15 mouse cellular contexts compared by ENCODE assay signal in the genomic region with DNA sequence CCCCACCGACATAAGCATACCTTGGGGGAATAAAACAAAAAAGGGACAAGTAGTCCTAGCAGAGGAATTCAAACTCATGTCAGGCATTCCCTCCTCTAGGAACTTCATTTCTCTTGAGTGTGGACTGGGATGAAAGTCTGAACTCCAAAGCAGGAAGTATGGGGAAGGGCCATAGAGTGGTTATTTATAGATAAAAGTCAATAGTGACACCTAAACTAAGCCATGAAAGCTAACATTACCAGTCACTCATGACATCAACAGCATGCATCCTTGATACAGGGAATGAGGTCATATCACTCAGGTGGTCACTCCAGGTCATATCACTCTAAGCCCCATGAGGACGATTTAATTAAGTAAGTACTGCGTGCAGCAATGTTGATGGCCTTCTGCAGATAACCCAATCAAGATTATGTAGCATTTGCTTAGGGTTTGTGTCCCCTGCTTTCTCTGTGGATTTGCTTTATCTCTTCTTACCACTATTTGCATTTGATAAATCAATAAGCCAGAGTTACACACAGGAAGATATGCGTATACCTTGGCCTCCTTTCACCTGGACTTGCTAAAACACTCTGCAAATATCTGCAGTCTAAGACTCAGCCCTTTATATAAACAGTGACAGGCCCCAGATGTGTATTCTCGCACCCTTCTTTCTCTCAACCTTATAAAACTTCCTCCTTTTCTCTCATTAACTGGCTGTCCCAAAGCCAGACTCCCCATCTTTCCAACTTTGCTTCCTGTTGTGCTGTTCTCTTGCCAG.
"Had no signal": no experiment of that assay in that cellular context is flagged by ENCODE, and none has a peak within 500 bp of the region (broad histone marks: within the 10 kb centered on the region; RNA-seq: fewer than 3 reads in every experiment).

No protein-coding gene starts in this region.

- H3K4me3 ChIP-seq: neural tube, embryonic 12.5 days; neural tube, embryonic 13.5 days; neural tube, embryonic 15.5 days; stomach, embryonic 15.5 days had no signal

- H3K9ac ChIP-seq: neural tube, embryonic 12.5 days; neural tube, embryonic 13.5 days; neural tube, embryonic 15.5 days; stomach, embryonic 15.5 days had no signal

- DNase-seq: right cerebral cortex, adult 18-20 months; right cerebral cortex, postnatal 14 days; right cerebral cortex, postnatal 25 days; right cerebral cortex, postnatal 4 days; spleen, adult 18-20 months; thymus, adult 18-20 months; thymus, adult 2 months; thymus, postnatal 14 days; thymus, postnatal 25 days; thymus, postnatal 36 days; thymus, postnatal 4 days had no signal

- H3K4me2 ChIP-seq: neural tube, embryonic 12.5 days; neural tube, embryonic 13.5 days; neural tube, embryonic 15.5 days; stomach, embryonic 15.5 days had no signal

- H3K27me3 ChIP-seq: neural tube, embryonic 12.5 days; neural tube, embryonic 13.5 days; neural tube, embryonic 15.5 days; stomach, embryonic 15.5 days had no signal

- H3K9me3 ChIP-seq: neural tube, embryonic 12.5 days; neural tube, embryonic 13.5 days; neural tube, embryonic 15.5 days; stomach, embryonic 15.5 days had no signal

- H3K27ac ChIP-seq: neural tube, embryonic 12.5 days; neural tube, embryonic 13.5 days; neural tube, embryonic 15.5 days; stomach, embryonic 15.5 days had no signal

- H3K36me3 ChIP-seq: neural tube, embryonic 12.5 days; neural tube, embryonic 13.5 days; neural tube, embryonic 15.5 days; stomach, embryonic 15.5 days had no signal

- H3K4me1 ChIP-seq: neural tube, embryonic 12.5 days; neural tube, embryonic 13.5 days; neural tube, embryonic 15.5 days; stomach, embryonic 15.5 days had no signal
